ENCODE assay signal across 10 mouse cellular contexts in genomic region chr13:63231702-63232070, GRCm38 (mm10).
A peak's percentile ranks its signal among the peaks of the same experiment; 100 is the strongest.
DNase-seq lines count a peak whose midpoint lies in the region; ATAC-seq and TF ChIP-seq lines count a peak whose summit lies in the region.
"Had no signal": no experiment of that assay in that cellular context is flagged by ENCODE, and none has a peak within 500 bp of the region (broad histone marks: within the 10 kb centered on the region; RNA-seq: fewer than 3 reads in every experiment).

No protein-coding gene starts in this region.

- WGBS in kidney, adult 2 months, result 11% methylated on average over 3 of the region's 3 CpGs
- WGBS in embryonic facial prominence, embryonic 11.5 days, result 20% methylated on average over 3 of the region's 3 CpGs
- 18% methylated on average over 3 of the region's 3 CpGs for WGBS in hindbrain, postnatal 0 days
- WGBS in liver, embryonic 16.5 days (ENCODE audit: insufficient replicate concordance), result 35% methylated on average over 3 of the region's 3 CpGs

- no peak overlapping the region for H3K4me3 ChIP-seq in kidney, adult 2 months (ENCODE audit: insufficient read depth, low read depth, low read length)
- no peak overlapping the region for H3K4me3 ChIP-seq in embryonic facial prominence, embryonic 11.5 days (ENCODE audit: low read depth, low read length)
- H3K4me3 ChIP-seq in hindbrain, postnatal 0 days (ENCODE audit: low read length), result no peak overlapping the region
- no peak overlapping the region for H3K4me3 ChIP-seq in liver, embryonic 16.5 days (ENCODE audit: low read depth, low read length)
- H3K4me3 ChIP-seq: midbrain, embryonic 13.5 days had no signal

- no peak overlapping the region for H3K9ac ChIP-seq in embryonic facial prominence, embryonic 11.5 days (replicated peaks; ENCODE audit: low read length)
- no peak overlapping the region for H3K9ac ChIP-seq in hindbrain, postnatal 0 days (replicated peaks; ENCODE audit: low read length)
- H3K9ac ChIP-seq in liver, embryonic 16.5 days (ENCODE audit: low read depth, low read length), result no peak overlapping the region
- H3K9ac ChIP-seq: midbrain, embryonic 13.5 days had no signal

- peak; percentile 50 for DNase-seq in kidney, adult 2 months
- no peak for DNase-seq in kidney, adult 18-20 months
- peak; percentile 18 for DNase-seq in embryonic facial prominence, embryonic 11.5 days (ENCODE audit: low spot score)
- DNase-seq in hindbrain, postnatal 0 days (ENCODE audit: low spot score), result no peak
- DNase-seq in cerebellum, postnatal 25 days, result no peak
- DNase-seq in right cerebral cortex, postnatal 4 days, result no peak
- no peak for DNase-seq in adrenal gland, adult (ENCODE audit: inconsistent age in 2 of 2, low spot score in 1 of 2)
- DNase-seq: gastrocnemius, postnatal 10 days had no signal

- no peaks in the 10 kb centered on the region for H3K27me3 ChIP-seq in kidney, adult 2 months (replicated peaks; ENCODE audit: control insufficient read depth, insufficient read depth, low read length)
- no peaks in the 10 kb centered on the region for H3K27me3 ChIP-seq in embryonic facial prominence, embryonic 11.5 days (ENCODE audit: control insufficient read depth, insufficient read depth, low read length)
- H3K27me3 ChIP-seq in hindbrain, postnatal 0 days (ENCODE audit: insufficient read depth, low read length), result no peaks in the 10 kb centered on the region
- no peaks in the 10 kb centered on the region for H3K27me3 ChIP-seq in liver, embryonic 16.5 days (ENCODE audit: control insufficient read depth, insufficient read depth, low read depth, low read length)
- H3K27me3 ChIP-seq: midbrain, embryonic 13.5 days had no signal

- TF ChIP-seq POLR2A in kidney, adult 2 months (IDR thresholded peaks at IDR 0.05; ENCODE audit: low read depth, low read length), result no peak

- H3K27ac ChIP-seq in kidney, adult 2 months (ENCODE audit: insufficient read depth, low read depth, low read length), result peak overlapping the region; percentile 97
- no peak overlapping the region for H3K27ac ChIP-seq in embryonic facial prominence, embryonic 11.5 days (replicated peaks; ENCODE audit: low read depth, low read length)
- no peak overlapping the region for H3K27ac ChIP-seq in hindbrain, postnatal 0 days
- peak overlapping the region; percentile 26 for H3K27ac ChIP-seq in liver, embryonic 16.5 days (ENCODE audit: low read length)
- H3K27ac ChIP-seq: midbrain, embryonic 13.5 days had no signal

- H3K36me3 ChIP-seq in kidney, adult 2 months (ENCODE audit: control insufficient read depth, insufficient read depth, low read length), result no peaks in the 10 kb centered on the region
- no peaks in the 10 kb centered on the region for H3K36me3 ChIP-seq in embryonic facial prominence, embryonic 11.5 days (replicated peaks; ENCODE audit: control insufficient read depth, insufficient read depth, low read depth, low read length)
- H3K36me3 ChIP-seq in hindbrain, postnatal 0 days (ENCODE audit: insufficient read depth, low read length), result no peaks in the 10 kb centered on the region
- no peaks in the 10 kb centered on the region for H3K36me3 ChIP-seq in liver, embryonic 16.5 days (ENCODE audit: control insufficient read depth, insufficient read depth)
- H3K36me3 ChIP-seq: midbrain, embryonic 13.5 days had no signal

- H3K9me3 ChIP-seq in embryonic facial prominence, embryonic 11.5 days (replicated peaks; ENCODE audit: control insufficient read depth, low read length), result no peaks in the 10 kb centered on the region
- no peaks in the 10 kb centered on the region for H3K9me3 ChIP-seq in hindbrain, postnatal 0 days (ENCODE audit: low read length)
- no peaks in the 10 kb centered on the region for H3K9me3 ChIP-seq in liver, embryonic 16.5 days (replicated peaks; ENCODE audit: control insufficient read depth, low read length)
- H3K9me3 ChIP-seq: midbrain, embryonic 13.5 days had no signal

- peak; percentile 67 for ATAC-seq in embryonic facial prominence, embryonic 11.5 days (replicated peaks; ENCODE audit: insufficient number of reproducible peaks, low FRiP score, low TSS enrichment, low read depth)
- ATAC-seq in hindbrain, postnatal 0 days, result 0 out of 2 replicates have a peak, but pooled peaks have one; percentile 24
- no peak for ATAC-seq in liver, embryonic 16.5 days (ENCODE audit: low read depth)
- ATAC-seq: midbrain, embryonic 13.5 days had no signal

- peaks cover 26% of the 10 kb centered on the region for H3K4me1 ChIP-seq in kidney, adult 2 months (ENCODE audit: control insufficient read depth, insufficient read depth, low read length)
- H3K4me1 ChIP-seq in embryonic facial prominence, embryonic 11.5 days (ENCODE audit: control insufficient read depth, insufficient read depth, low read length), result no peaks in the 10 kb centered on the region
- H3K4me1 ChIP-seq in hindbrain, postnatal 0 days (ENCODE audit: insufficient read depth, low read length), result no peaks in the 10 kb centered on the region
- no peaks in the 10 kb centered on the region for H3K4me1 ChIP-seq in liver, embryonic 16.5 days (ENCODE audit: control insufficient read depth, low read depth, low read length)

- no peak for TF ChIP-seq CTCF in kidney, adult 2 months (conservative IDR thresholded peaks at IDR 0.05; ENCODE audit: insufficient read depth, insufficient read length, low read depth, low read length)
- no peak for TF ChIP-seq CTCF in hindbrain, postnatal 0 days (IDR thresholded peaks at IDR 0.05; ENCODE audit: low read depth)

- H3K4me2 ChIP-seq in embryonic facial prominence, embryonic 11.5 days (ENCODE audit: low read depth, low read length), result no peak overlapping the region
- H3K4me2 ChIP-seq in hindbrain, postnatal 0 days (ENCODE audit: low read depth, low read length), result no peak overlapping the region
- no peak overlapping the region for H3K4me2 ChIP-seq in liver, embryonic 16.5 days (ENCODE audit: low read depth, low read length)
- H3K4me2 ChIP-seq: midbrain, embryonic 13.5 days had no signal

Comparison
In these comparisons a context has a peak if more than half of its experiments do, and no peak if none do; other contexts are left out.
1. DNase-seq: peak in kidney, adult 2 months (single experiment) and embryonic facial prominence, embryonic 11.5 days (single experiment); none in kidney, adult 18-20 months (single experiment), hindbrain, postnatal 0 days (single experiment), cerebellum, postnatal 25 days (0 of 2), right cerebral cortex, postnatal 4 days (single experiment) and adrenal gland, adult (0 of 2).
2. H3K27ac ChIP-seq: peak in kidney, adult 2 months (single experiment) and liver, embryonic 16.5 days (single experiment); none in embryonic facial prominence, embryonic 11.5 days (single experiment) and hindbrain, postnatal 0 days (single experiment).